Mouse (Mus musculus): ENCODE measurements around the gene Sh3gl3.
A peak's percentile ranks its signal among the peaks of the same experiment; 100 is the strongest.

Gene Sh3gl3

DNA sequence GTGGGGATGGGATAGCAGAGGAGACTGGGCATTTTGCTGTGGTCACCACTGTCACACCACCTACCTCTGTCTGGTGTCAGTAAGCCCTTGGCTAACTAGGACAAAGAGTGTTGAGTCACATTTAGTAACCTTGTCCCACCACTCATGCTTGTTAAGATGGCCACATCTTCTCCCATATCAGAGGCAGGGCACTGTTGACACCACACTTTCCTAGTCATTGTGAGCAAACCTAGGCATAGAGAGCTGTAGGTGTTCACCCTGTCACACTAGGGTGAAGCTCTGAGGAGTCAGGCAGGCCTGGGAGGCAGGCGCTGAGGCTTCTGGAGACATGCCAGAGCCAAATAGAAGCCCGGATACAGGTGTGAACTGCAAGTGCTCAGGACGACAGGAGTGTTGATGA lies at the start of gene Sh3gl3:
Gene Sh3gl3, plus strand, starts transcription at position 301 of the 400 bp plus-strand sequence.
- DNase-seq = no peak

DNA sequence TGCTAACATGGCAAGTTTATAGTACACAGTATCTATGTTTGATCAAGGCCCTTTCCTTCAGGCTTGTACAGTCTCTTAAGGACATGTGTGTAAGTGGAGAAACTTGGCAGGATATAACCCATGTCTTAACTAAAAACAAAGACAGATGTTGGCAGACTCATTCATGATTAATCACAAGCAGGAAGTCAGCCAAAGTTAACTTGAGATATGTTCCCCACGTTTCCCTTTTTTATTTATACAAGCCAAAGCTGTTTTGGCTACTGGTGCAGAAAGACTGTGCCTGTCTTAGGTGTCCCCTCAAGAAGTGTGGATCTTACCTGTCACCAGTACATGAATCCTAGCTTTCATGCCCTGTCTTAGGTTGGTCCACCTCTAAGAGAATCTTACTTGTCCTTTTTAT lies 35.4 kb upstream of the Sh3gl3 start:
- no peak for DNase-seq

DNA sequence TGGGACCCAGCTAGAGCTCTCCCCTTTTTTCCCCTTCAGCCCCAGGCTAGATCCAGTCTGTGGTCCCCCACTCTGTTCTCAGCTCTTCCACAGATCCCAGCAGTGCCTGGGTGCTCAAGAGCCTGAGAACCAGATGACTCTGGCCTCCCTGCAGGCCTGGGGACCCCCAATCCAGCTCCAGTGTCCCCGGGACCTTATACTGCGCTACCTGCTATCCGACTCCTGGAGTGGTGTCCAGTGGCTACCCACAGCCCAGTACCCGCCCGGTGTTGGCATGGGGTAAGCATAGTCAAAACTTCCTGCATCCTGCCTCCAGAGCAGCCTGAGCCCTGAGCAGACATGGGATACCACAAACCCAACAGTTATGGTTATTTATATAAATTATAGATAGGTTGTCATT lies 26.5 kb upstream of the Sh3gl3 start:
- DNase-seq = no peak

GRCm38 (mm10) chr7:82164681-82165080 lies 9.0 kb upstream of the Sh3gl3 start:
- no peak for DNase-seq

GRCm38 (mm10) chr7:82174571-82175326 lies 1.1 kb downstream of the Sh3gl3 start:
- peak; percentile 61 for DNase-seq

GRCm38 (mm10) chr7:82175327-82175721 lies 1.7 kb downstream of the Sh3gl3 start:
- DNase-seq = no peak

- DNase-seq = no peak
These were observed 2.6 kb downstream of the Sh3gl3 start for GRCm38 (mm10) chr7:82176192-82176591.

DNA sequence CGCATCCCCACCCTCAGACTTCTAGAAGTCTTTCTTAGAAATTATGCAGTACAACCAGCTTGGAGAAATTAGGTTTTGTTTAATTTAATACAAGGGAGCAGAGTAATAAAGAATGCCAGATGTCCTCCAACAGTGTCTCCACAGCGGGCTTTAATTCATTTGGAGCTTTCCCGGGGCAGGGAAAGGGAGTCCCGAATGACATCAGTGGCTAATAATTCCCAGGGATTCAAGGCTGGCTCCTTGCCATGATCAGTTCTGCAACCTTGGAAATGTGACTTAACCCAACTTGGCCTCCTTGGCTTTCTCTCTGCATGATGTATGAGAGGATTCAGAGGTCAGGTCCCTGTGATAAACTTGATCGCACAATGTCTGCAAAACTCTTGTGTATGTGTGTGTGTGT lies 3.7 kb downstream of the Sh3gl3 start:
- no peak for DNase-seq

DNA sequence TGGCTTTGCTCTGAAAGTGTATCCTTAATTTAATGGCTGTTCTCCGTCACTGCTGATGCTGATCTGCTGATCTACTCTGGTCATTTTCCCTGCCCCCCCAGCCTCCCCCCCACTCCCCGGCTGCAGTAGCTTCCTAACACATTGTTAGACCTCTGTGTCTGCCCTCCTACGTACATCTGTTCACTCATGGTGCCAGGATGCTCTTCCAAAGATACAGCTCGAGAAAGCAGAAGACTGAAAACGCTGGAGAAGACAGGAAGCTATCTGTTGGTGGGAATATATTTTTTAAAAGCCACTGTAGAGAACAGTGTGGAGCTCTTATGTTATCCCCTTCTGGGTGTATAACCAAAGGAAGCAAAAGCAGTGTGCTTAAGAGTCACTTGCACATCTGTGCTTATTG lies 7.3 kb downstream of the Sh3gl3 start:
- DNase-seq = no peak

DNA sequence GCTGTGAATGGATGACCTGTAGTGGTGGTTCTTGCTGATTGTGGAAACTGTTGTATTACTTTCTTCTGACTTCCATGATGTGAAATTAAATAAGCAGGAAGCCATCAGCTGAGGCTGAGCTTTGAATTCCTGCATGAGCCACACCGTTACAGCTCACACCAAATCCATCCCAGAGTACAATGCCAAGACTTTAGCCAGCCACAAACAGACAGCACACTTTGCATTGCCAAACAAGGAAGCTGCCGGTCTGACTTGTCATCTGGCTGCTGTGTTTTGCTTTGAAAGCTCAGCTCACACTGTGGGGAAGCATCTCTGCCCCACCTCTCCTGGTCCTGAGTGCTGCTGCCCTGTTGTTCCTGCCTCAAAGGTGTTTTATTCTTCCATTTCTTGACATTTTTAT lies 9.1 kb downstream of the Sh3gl3 start:
- no peak for DNase-seq

- DNase-seq = no peak
These were observed 18.0 kb downstream of the Sh3gl3 start for GRCm38 (mm10) chr7:82191604-82192003.

DNA sequence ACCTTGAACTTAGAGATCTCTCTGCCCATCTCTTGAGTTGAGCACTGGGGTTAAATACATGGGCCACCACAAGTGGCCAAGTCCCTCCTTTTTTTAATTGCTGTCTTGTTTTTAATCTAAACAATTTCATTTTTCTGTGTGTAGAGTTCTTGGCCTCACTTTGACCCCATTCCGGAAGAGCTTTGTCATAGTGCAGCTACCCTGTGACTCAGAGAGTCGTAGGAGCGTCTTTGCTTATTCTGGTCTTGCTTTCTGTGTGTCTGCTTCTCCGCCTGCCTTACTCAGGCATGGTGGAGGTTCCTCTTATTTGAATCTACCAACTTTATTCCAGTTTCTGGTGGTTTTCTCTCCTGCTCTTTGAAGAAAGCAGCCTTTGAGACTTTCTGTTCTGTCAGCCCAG lies 18.9 kb downstream of the Sh3gl3 start:
- DNase-seq = no peak

- DNase-seq = no peak
These were observed 29.5 kb downstream of the Sh3gl3 start for GRCm38 (mm10) chr7:82203111-82203510.

- DNase-seq = no peak
These were observed 30.6 kb downstream of the Sh3gl3 start for GRCm38 (mm10) chr7:82204014-82204784.

DNA sequence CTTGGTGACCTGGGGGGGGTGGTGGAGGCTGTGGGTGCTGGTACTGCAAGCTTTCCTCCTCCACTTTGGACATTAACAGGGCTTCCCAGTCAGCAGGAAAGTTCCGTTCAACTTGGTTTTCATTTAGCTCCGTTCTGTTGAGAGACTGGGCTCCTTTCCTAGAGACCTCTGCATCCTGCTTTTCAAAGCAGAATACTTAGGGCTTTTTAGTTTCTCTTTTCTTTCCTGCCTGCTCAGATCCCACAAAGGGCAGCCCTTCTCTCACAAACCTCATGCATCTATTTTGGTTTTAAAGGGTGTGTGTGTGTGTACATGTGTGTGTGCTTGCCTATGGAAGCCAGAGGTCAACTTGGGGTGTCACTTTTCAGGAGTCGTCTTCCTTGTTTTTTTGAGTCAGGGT lies 31.3 kb downstream of the Sh3gl3 start:
- DNase-seq = no peak

DNA sequence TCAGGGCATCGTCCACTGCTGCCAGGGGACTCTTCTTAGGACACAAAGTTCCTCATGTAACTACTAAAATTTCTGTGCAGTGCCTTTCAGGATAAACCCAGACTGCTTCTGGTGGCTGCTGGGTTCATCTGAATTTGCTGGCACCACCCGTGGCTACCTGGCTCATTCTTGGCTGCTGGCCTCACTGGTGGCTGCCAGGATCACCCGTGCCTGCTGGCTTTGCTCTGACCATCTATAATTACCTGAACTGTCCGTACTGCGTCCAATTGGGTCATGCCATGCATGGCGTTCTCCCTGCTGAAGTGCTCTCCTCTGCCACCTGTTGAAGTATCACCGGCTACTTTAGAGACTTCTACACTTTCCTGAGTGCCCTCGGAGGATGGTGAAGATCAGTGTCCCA lies 33.1 kb downstream of the Sh3gl3 start:
- no peak for DNase-seq

DNA sequence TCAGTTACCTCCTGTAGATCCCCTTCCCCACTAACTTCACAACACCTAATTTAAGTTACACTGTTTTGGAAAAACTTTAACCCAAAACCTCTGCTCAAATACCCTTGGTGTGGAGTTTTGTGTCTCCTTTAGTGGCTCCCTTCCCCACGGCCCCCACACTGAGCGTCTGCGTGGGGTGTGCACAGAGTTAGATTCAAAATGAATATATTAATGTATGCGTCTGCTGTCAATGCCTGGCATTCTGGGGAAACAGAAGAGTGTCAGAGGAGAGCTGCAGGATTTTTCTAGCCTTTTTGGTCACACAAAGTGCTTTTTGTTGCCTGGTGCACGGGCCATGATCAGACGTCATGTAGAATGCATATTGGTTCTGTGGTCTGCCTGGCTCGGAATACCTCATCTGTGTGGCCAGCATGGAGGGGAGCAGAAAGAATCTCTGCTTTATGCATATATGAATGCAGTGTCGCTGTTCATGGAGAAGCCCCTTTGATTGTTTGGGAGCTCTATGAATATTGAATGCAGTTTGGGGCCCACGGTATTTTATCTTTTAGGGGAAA lies 47.8 kb downstream of the Sh3gl3 start:
- DNase-seq = no peak

DNA sequence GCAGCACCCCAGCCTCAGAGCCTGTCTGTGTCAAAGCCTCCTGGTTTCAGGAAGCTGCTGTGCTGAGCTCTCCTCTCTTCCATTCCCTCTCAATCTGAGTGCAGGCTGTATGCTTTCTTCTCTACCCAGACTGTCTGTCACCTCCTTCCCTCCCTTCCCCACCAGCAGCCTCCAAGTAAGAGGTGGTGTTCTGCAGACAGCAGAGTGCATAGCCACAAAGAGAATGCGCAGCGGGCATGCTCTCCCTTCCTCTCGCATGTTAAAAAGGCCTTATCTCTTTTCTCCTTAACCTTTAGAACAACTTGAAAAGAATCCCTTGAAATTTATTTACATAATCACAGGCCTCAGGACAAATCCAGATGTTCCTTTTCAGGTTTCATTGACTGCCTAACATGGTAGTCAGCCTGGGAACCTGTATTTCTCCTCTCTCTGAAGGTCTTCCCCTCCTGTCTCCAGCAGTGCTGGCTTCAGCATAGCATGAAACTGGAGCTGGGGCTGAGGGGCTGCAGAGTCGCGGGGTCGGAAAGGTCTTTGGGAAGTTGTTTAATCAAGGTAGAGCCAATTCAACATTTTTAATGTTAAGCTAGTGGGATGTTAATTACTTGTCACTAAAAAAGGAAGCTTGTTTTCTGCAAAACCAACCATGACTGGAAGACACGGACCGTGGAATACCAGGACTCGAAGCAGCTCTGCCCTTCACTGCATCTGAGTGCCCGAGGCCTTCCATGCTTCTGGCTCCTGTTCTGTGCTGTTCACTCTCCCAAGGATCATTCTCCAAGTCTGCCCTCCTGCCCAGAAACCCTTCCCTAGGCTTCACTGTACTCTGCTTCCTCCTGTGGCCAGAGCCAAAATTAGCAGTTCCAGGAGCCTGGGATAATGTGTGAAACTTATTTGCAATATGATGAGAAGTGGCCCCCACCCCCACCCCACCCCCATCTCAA lies 50.5 kb downstream of the Sh3gl3 start:
- no peak for DNase-seq

DNA sequence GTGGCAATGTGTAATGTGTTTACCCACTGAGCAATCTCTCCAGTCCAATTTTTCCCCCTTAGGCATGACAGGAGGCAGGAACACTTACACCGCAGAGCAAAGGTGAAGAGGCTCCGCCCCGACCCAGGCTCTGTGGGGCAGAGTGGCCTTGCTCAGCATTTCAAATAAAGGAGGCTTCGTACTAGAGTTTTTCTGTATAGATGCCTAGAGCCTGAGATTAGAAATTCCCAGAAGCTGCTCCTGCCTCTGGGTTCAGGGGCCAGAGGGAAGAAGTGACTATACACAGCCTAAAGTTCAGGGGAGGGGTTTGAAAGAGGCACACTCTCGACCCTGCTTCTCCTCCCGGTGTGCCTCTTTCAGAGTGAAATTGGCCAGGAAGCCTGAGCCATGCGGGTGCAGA lies 59.6 kb downstream of the Sh3gl3 start:
- no peak for DNase-seq

DNA sequence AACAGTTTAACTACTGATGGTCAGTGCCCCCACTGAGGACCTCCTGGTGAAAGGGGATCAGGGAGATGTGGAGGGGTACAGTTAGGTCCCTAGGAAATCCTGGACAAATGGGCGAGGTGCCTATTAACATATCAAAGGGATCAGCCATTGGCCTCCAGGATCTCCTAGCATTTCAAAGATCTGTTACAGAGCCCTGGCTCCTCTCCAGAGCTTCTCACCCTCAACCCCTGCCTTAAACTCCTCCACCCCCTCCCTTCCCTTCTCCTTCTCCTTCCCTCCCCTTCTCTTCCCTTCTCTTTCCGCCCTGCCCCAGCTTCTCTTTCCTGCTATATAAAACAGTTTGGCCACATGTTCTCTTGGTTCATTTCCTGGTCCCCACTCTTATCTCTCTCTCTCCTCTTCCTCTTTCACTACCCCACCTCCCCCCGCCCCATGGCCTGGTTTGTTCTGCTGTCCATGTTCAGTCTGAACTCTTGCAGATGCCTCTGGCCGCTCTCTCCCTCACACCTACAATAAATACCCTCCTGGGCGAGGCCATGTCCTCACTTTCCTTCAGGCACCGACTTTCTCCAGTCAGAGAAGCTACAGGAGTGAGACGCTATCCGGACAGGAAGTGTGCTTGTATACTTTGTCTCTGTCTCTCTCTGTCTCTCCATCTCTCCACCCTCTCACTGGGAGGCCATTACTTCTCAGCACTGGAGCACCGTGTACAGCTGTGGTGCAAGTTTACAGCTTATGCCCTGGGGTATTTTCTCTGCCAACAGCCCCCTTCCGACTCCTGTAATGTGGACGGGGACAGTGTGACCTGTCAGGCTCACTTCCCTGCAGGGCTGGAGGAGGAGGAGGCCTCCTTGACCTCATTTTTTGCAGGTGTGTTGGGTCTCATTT lies 60.6 kb downstream of the Sh3gl3 start:
- DNase-seq = no peak

DNA sequence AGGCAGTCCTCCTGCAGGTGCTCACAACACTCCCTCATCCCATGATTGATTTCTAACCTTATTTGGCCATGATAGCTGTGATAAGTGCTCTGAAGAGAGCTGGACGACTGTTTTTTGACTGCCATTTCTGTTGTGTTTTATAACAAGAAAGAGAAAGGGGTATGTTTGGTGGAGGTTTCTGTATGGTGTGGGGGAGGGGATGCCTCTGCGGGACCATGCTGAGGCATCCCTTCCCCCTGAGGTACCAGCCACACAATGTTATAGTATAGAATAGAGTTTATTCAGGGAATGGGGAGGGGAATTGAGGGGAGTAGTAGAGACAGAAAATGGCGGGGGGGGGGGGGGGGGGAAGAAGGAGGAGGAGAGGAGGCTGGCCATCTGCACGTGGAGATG lies 61.3 kb downstream of the Sh3gl3 start:
- DNase-seq = no peak

- no peak for DNase-seq
These were observed 61.8 kb downstream of the Sh3gl3 start for GRCm38 (mm10) chr7:82235486-82235885.

Data from kidney, adult 11 months (tissue).